ENCODE assay signal across 14 mouse cellular contexts in the genomic region with DNA sequence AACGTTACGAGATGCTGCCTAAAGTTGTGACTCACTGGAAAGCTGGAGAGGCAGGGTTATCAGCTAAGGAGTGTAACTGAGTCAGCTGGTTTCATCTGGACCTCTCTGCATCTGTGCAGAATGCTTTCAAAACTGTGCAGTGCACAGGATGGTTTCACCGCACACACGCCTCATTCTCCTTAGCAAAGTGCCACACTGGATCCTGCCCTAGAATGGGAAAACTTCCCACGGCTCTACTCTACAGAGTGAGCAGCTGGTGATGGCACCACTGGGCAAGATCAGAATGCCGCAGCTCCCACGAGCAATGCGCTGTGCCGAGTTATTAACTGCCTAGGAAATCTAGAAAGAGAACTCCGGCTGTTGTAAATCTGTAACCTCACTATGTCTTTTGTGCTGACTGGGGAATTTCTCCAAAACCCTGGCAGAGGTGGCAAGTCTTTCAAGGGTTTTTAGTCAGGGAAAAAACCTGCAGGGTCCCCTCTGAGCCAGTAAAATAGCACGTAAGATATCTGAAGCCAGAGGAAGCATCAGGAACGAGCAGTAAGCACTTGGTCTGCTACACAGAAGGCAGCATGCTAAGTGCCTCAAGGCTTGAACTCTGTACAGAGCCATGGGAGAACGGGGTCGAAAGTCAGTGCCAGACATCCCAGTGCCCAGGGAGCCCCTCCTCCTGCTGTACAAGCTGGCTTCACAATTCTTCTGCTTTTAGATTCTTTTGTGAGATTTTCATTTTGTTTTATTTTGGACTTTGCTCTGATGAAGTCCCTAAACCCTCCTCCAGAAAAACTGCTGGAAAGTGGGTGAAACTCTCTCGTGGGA.
DNase-seq lines count a peak whose midpoint lies in the region; ATAC-seq and TF ChIP-seq lines count a peak whose summit lies in the region.
"Had no signal": no experiment of that assay in that cellular context is flagged by ENCODE, and none has a peak within 500 bp of the region (broad histone marks: within the 10 kb centered on the region; RNA-seq: fewer than 3 reads in every experiment).

No protein-coding gene starts in this region.

- no peak overlapping the region for H3K27ac ChIP-seq in hindbrain, embryonic 16.5 days (ENCODE audit: low read depth, low read length)
- H3K27ac ChIP-seq in hindbrain, embryonic 12.5 days = no peak overlapping the region
- no peak overlapping the region for H3K27ac ChIP-seq in layer of hippocampus, adult 2 months
- H3K27ac ChIP-seq: lung, embryonic 15.5 days; midbrain, embryonic 10.5 days had no signal

- DNase-seq in right cerebral cortex, adult 18-20 months = peak; percentile 18
- DNase-seq in right cerebral cortex, postnatal 14 days = no peak
- peak; percentile 10 to 13 for DNase-seq in layer of hippocampus, adult 2 months (ENCODE audit: low spot score in 2 of 2)
- no peak for DNase-seq in ovary, postnatal 10 days (ENCODE audit: low spot score)
- DNase-seq in gastrocnemius, adult 8-10 months (ENCODE audit: low spot score in 2 of 2) = no peak
- DNase-seq in MN1 (ENCODE audit: low spot score) = no peak
- DNase-seq: cerebellum, adult 9-10 months; liver had no signal

- H3K9me3 ChIP-seq in hindbrain, embryonic 16.5 days (ENCODE audit: control insufficient read depth, low read length) = no peaks in the 10 kb centered on the region; the same call in 1 of the 2 replicates
- no peaks in the 10 kb centered on the region for H3K9me3 ChIP-seq in hindbrain, embryonic 12.5 days (replicated peaks)
- H3K9me3 ChIP-seq: lung, embryonic 15.5 days; midbrain, embryonic 10.5 days had no signal

- ATAC-seq in hindbrain, embryonic 16.5 days = peak; percentile 59
- ATAC-seq in hindbrain, embryonic 12.5 days (ENCODE audit: low FRiP score) = no peak
- ATAC-seq: activated CD4-positive, CD25-positive, alpha-beta regulatory T cell, adult 4 months had no signal

- TF ChIP-seq CTCF in layer of hippocampus, adult 2 months (conservative IDR thresholded peaks at IDR 0.05) = no peak

- no peak overlapping the region for H3K4me2 ChIP-seq in hindbrain, embryonic 16.5 days (ENCODE audit: low read length)
- H3K4me2 ChIP-seq in hindbrain, embryonic 12.5 days (replicated peaks) = no peak overlapping the region
- H3K4me2 ChIP-seq: heart, embryonic 11.5 days; lung, embryonic 15.5 days had no signal

- WGBS in hindbrain, embryonic 16.5 days = 76% methylated on average over 15 of the region's 15 CpGs
- 85% methylated on average over 15 of the region's 15 CpGs for WGBS in hindbrain, embryonic 12.5 days

- no peaks in the 10 kb centered on the region for H3K27me3 ChIP-seq in hindbrain, embryonic 16.5 days (replicated peaks; ENCODE audit: control insufficient read depth, insufficient read depth, low read length)
- H3K27me3 ChIP-seq in hindbrain, embryonic 12.5 days = no peaks in the 10 kb centered on the region
- H3K27me3 ChIP-seq: lung, embryonic 15.5 days had no signal

- no peak overlapping the region for H3K4me3 ChIP-seq in hindbrain, embryonic 16.5 days (ENCODE audit: low read length)
- no peak overlapping the region for H3K4me3 ChIP-seq in hindbrain, embryonic 12.5 days
- no peak overlapping the region for H3K4me3 ChIP-seq in layer of hippocampus, adult 2 months
- H3K4me3 ChIP-seq: lung, embryonic 15.5 days; midbrain, embryonic 10.5 days had no signal

- H3K36me3 ChIP-seq in hindbrain, embryonic 16.5 days (ENCODE audit: control insufficient read depth, insufficient read depth, low read length) = no peaks in the 10 kb centered on the region
- H3K36me3 ChIP-seq in hindbrain, embryonic 12.5 days = no peaks in the 10 kb centered on the region
- H3K36me3 ChIP-seq: lung, embryonic 15.5 days; midbrain, embryonic 10.5 days had no signal

- H3K4me1 ChIP-seq in hindbrain, embryonic 16.5 days (ENCODE audit: control insufficient read depth, insufficient read depth, low read depth, low read length) = no peaks in the 10 kb centered on the region
- no peaks in the 10 kb centered on the region for H3K4me1 ChIP-seq in hindbrain, embryonic 12.5 days
- H3K4me1 ChIP-seq: midbrain, embryonic 10.5 days had no signal

- no peak overlapping the region for H3K9ac ChIP-seq in hindbrain, embryonic 16.5 days (ENCODE audit: low read depth, low read length)
- no peak overlapping the region for H3K9ac ChIP-seq in hindbrain, embryonic 12.5 days
- H3K9ac ChIP-seq: lung, embryonic 15.5 days had no signal

Comparison
In these comparisons a context has a peak if more than half of its experiments do, and no peak if none do; other contexts are left out.
1. DNase-seq: peak in right cerebral cortex, adult 18-20 months (single experiment) and layer of hippocampus, adult 2 months (2 of 2); none in right cerebral cortex, postnatal 14 days (single experiment), ovary, postnatal 10 days (single experiment), gastrocnemius, adult 8-10 months (0 of 2) and MN1 (single experiment).